Mouse (Mus musculus) limb, embryonic 11.5 days (tissue): ENCODE results near the gene Nfic. TPM values are rescaled to one million over a fixed set of nuclear protein-coding genes. Genes with fewer than 3 reads are reported as not detected.

Source experiments
- ATAC-seq: fragments of 200-750 bp; cut with Nextera tagmentation; 2 replicates; pipeline ENCODE4 v1.8.0; 2017; ENCODE audit warnings: low read depth; ENCODE audit not compliant: insufficient number of reproducible peaks, low FRiP score, low TSS enrichment
- DNase-seq: peaks from one replicate; pipeline ENCODE4 v3.0.0-alpha.2; 2015; ENCODE audit warnings: low spot score
- H3K27ac ChIP-seq: fragments of 300-500 bp; sonication (generic); replicated peaks from 2 replicates; pipeline ENCODE4 v1.5.1; 2014; ENCODE audit warnings: low read depth, mild to moderate bottlenecking, low read length
- H3K27me3 ChIP-seq: fragments of 300-500 bp; sonication (generic); 2 replicates; pipeline ENCODE4 v1.6.1; 2014; ENCODE audit warnings: mild to moderate bottlenecking, low read length, mixed read lengths; ENCODE audit not compliant: control insufficient read depth, insufficient read depth
- H3K36me3 ChIP-seq: fragments of 300-500 bp; sonication (generic); 2 replicates; pipeline ENCODE4 v1.6.1; 2014; ENCODE audit warnings: mild to moderate bottlenecking, low read length, moderate library complexity, mixed read lengths; ENCODE audit not compliant: control insufficient read depth, insufficient read depth
- H3K4me1 ChIP-seq: fragments of 300-500 bp; sonication (generic); 2 replicates; pipeline ENCODE4 v1.6.1; 2014; ENCODE audit warnings: low read length, mixed read lengths; ENCODE audit not compliant: control insufficient read depth, insufficient read depth
- H3K4me2 ChIP-seq: fragments of 300-500 bp; sonication (generic); 2 replicates; pipeline ENCODE4 v1.6.1; 2014; ENCODE audit warnings: low read depth, mild to moderate bottlenecking, moderate library complexity; ENCODE audit not compliant: severe bottlenecking
- H3K4me3 ChIP-seq: fragments of 300-500 bp; sonication (generic); 2 replicates; pipeline ENCODE4 v1.5.1; 2014; ENCODE audit warnings: low read depth, low read length
- H3K9ac ChIP-seq: fragments of 300-500 bp; sonication (generic); 2 replicates; pipeline ENCODE4 v1.6.1; 2014; ENCODE audit warnings: mild to moderate bottlenecking, low read length
- H3K9me3 ChIP-seq: fragments of 300-500 bp; sonication (generic); 2 replicates; pipeline ENCODE4 v1.6.1; 2016; ENCODE audit warnings: low read length; ENCODE audit not compliant: control insufficient read depth
- WGBS: fragments of 180-500 bp; shearing (Covaris S2); extraction: QIAGEN DNeasy Blood & Tissue Kit; methylation state at CpG from one replicate; pipeline ENCODE4 v1.1.7; 2014; 5-methylcytosine and 5-hydroxymethylcytosine counted together
- polyA plus RNA-seq: library from polyadenylated mRNA; unstranded; fragments of >200 nt; fragmentation: Nextera tagmentation; extraction: Ambion mirVana; gene quantifications from 2 replicates; pipeline ENCODE4 v1.2.1, GENCODE M21; 2014

The Nfic gene
- polyA plus RNA-seq, 1 experiment from 2014 or later, result 16.7 TPM

- Histone ChIP-seq H3K9me3 (no peaks in the 10 kb centered on the region), H3K4me1 (peaks cover 65% of the 10 kb centered on the region), H3K9ac (no peak overlapping the region), H3K36me3 (no peaks in the 10 kb centered on the region), H3K27me3 (peaks cover 6% of the 10 kb centered on the region; the same call in 1 of the 2 replicates), H3K4me2 (no peak overlapping the region), H3K27ac (peak overlapping the region; percentile 42; the same call in 1 of the 2 replicates), H3K4me3 (no peak overlapping the region)
- 81% methylated on average over 18 of the region's 18 CpGs for WGBS
- DNase-seq (no peak), ATAC-seq (no peak)
Observed at GRCm38 (mm10) chr10:81411471-81412400, 43.7 kb downstream of the Nfic start.

- H3K4me1 ChIP-seq, result peaks cover 67% of the 10 kb centered on the region
- 86% methylated on average over 9 of the region's 9 CpGs for WGBS
- peaks cover 7% of the 10 kb centered on the region; the same call in 1 of the 2 replicates for H3K27me3 ChIP-seq
- H3K4me3 ChIP-seq, result no peak overlapping the region
- H3K9ac ChIP-seq, result no peak overlapping the region
- H3K27ac ChIP-seq, result peak overlapping the region; percentile 42; the same call in 1 of the 2 replicates
- no peaks in the 10 kb centered on the region for H3K36me3 ChIP-seq
- ATAC-seq, result no peak
- DNase-seq, result no peak
- H3K9me3 ChIP-seq, result no peaks in the 10 kb centered on the region
- no peak overlapping the region for H3K4me2 ChIP-seq
Observed at GRCm38 (mm10) chr10:81410981-81411380, 44.5 kb downstream of the Nfic start.

DNA sequence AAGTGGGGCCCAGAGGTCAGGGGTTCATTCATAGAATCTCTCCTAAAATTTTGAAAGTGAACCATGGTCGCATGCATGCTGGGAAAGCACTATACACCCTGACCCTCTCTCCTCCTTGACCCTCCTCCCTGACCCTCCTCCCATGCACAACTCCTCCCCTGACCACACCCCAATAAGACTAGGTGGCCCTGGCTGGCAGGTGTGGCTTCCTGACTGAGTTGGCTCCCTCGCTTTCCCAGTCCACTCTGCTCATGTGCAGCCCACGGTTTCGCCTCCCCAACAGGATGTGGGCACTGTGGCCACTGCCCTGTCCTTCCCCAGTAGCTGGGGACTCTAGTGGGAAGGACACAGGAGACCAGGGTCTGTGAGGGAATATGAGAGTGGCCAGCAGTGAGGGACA lies 45.1 kb downstream of the Nfic start:
- WGBS, result 68% methylated on average over 4 of the region's 4 CpGs
- Histone ChIP-seq H3K27ac (peak overlapping the region; percentile 42; the same call in 1 of the 2 replicates), H3K4me1 (peaks cover 61% of the 10 kb centered on the region), H3K9ac (no peak overlapping the region), H3K27me3 (peaks cover 11% of the 10 kb centered on the region; the same call in 1 of the 2 replicates), H3K9me3 (no peaks in the 10 kb centered on the region), H3K36me3 (0 out of 2 replicates have a peak, but pooled peaks cover 2% of the 10 kb centered on the region), H3K4me2 (no peak overlapping the region), H3K4me3 (no peak overlapping the region)
- ATAC-seq, result no peak
- no peak for DNase-seq

GRCm38 (mm10) chr10:81409330-81409729 lies 46.1 kb downstream of the Nfic start:
- H3K4me1 ChIP-seq, result peaks cover 54% of the 10 kb centered on the region
- DNase-seq, result no peak
- H3K27me3 ChIP-seq, result peaks cover 11% of the 10 kb centered on the region; the same call in 1 of the 2 replicates
- no peak overlapping the region for H3K4me2 ChIP-seq
- no peaks in the 10 kb centered on the region for H3K9me3 ChIP-seq
- 0 out of 2 replicates have a peak, but pooled peaks cover 2% of the 10 kb centered on the region for H3K36me3 ChIP-seq
- ATAC-seq, result no peak
- 0 out of 2 replicates have a peak overlapping the region, but pooled peaks have one; percentile 5 for H3K4me3 ChIP-seq
- WGBS, result 12% methylated on average over 8 of the region's 8 CpGs
- H3K27ac ChIP-seq, result no peak overlapping the region
- no peak overlapping the region for H3K9ac ChIP-seq

DNA sequence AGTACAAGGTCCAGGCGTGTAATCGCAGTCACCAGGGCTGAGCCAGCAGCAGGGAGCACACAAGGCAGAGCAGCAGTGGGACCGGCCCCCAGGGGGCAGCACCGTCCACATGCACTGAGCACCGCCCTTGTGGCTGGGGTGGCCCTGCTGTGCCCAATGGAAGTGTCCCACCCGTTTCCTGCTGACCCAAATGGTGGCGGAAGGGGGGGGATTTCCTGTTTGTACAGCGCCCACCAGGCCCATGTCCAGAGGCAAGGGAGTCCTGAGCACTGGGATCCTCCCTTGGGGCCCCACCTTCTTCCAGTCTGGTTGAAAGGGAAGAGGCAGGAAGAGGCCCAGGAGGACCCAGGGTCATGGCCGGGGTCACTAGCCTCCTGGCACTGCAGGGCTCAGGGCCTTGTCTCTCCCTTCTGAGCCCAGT lies 46.6 kb downstream of the Nfic start:
- Histone ChIP-seq H3K9me3 (no peaks in the 10 kb centered on the region), H3K9ac (no peak overlapping the region), H3K4me1 (peaks cover 52% of the 10 kb centered on the region), H3K4me3 (0 out of 2 replicates have a peak overlapping the region, but pooled peaks have one; percentile 5), H3K27ac (no peak overlapping the region), H3K4me2 (no peak overlapping the region), H3K36me3 (0 out of 2 replicates have a peak, but pooled peaks cover 2% of the 10 kb centered on the region), H3K27me3 (peaks cover 11% of the 10 kb centered on the region; the same call in 1 of the 2 replicates)
- WGBS, result 13% methylated on average over 9 of the region's 9 CpGs
- no peak for ATAC-seq
- peak; percentile 81 for DNase-seq

GRCm38 (mm10) chr10:81408424-81408729 lies 47.1 kb downstream of the Nfic start:
- Histone ChIP-seq H3K27me3 (peaks cover 11% of the 10 kb centered on the region; the same call in 1 of the 2 replicates), H3K9ac (no peak overlapping the region), H3K36me3 (0 out of 2 replicates have a peak, but pooled peaks cover 2% of the 10 kb centered on the region), H3K9me3 (no peaks in the 10 kb centered on the region), H3K4me2 (no peak overlapping the region), H3K4me1 (peaks cover 48% of the 10 kb centered on the region), H3K27ac (no peak overlapping the region), H3K4me3 (no peak overlapping the region)
- DNase-seq (no peak), ATAC-seq (no peak)
- 40% methylated on average over 13 of the region's 13 CpGs for WGBS

GRCm38 (mm10) chr10:81407539-81408423 lies 47.7 kb downstream of the Nfic start:
- peak; percentile 67 for DNase-seq
- 0 out of 2 replicates have a peak, but pooled peaks cover 2% of the 10 kb centered on the region for H3K36me3 ChIP-seq
- no peak overlapping the region for H3K9ac ChIP-seq
- H3K4me2 ChIP-seq, result peak overlapping the region; percentile 39; the same call in 1 of the 2 replicates
- ATAC-seq, result no peak
- 18% methylated on average over 31 of the region's 31 CpGs for WGBS
- H3K9me3 ChIP-seq, result no peaks in the 10 kb centered on the region
- peak overlapping the region; percentile 1; the same call in 1 of the 2 replicates for H3K4me3 ChIP-seq
- peaks cover 52% of the 10 kb centered on the region for H3K4me1 ChIP-seq
- no peak overlapping the region for H3K27ac ChIP-seq
- peaks cover 11% of the 10 kb centered on the region; the same call in 1 of the 2 replicates for H3K27me3 ChIP-seq
